Comparison of ENCODE assay signal across 10 mouse cellular contexts in genomic region chr15:81507201-81507600, GRCm38 (mm10). TPM values are rescaled to one million over a fixed set of nuclear protein-coding genes. Genes with fewer than 3 reads are reported as not detected.
DNase-seq lines count a peak whose midpoint lies in the region; ATAC-seq and TF ChIP-seq lines count a peak whose summit lies in the region.
"Had no signal": no experiment of that assay in that cellular context is flagged by ENCODE, and none has a peak within 500 bp of the region (broad histone marks: within the 10 kb centered on the region; RNA-seq: fewer than 3 reads in every experiment).

No protein-coding gene starts in this region.

- peak; percentile 48 for TF ChIP-seq CTCF in bone marrow macrophage, adult 2 months (IDR thresholded peaks at IDR 0.05; ENCODE audit: low read depth, low read length)
- peak; percentile 68 for TF ChIP-seq CTCF in lung, postnatal 0 days (IDR thresholded peaks at IDR 0.05)

- no peaks in the 10 kb centered on the region for H3K9me3 ChIP-seq in lung, postnatal 0 days (ENCODE audit: low read length)
- H3K9me3 ChIP-seq: hindbrain, embryonic 15.5 days; neural tube, embryonic 13.5 days had no signal

- no peak overlapping the region for H3K9ac ChIP-seq in lung, postnatal 0 days (replicated peaks; ENCODE audit: low read depth)
- H3K9ac ChIP-seq: hindbrain, embryonic 15.5 days; neural tube, embryonic 13.5 days had no signal

- no peak for TF ChIP-seq POLR2A in bone marrow macrophage, adult 2 months (IDR thresholded peaks at IDR 0.05; ENCODE audit: borderline replicate concordance, low read depth, low read length)

- peak; percentile 31 to 40 for DNase-seq in cerebellum, postnatal 10 days
- DNase-seq in A20 (ENCODE audit: low read depth, low spot score) = peak; percentile 71
- peak; percentile 53 for DNase-seq in lung, postnatal 0 days (ENCODE audit: low spot score)
- DNase-seq in thymus, adult 18-20 months = peak; percentile 30 to 47
- no peak for DNase-seq in frontal cortex, postnatal 14 days (ENCODE audit: low spot score in 2 of 2)
- no peak for DNase-seq in urinary bladder, adult 2 months (ENCODE audit: low spot score)

- TF ChIP-seq EP300 in lung, postnatal 0 days (IDR thresholded peaks at IDR 0.05) = no peak

- no peaks in the 10 kb centered on the region for H3K27me3 ChIP-seq in lung, postnatal 0 days (replicated peaks; ENCODE audit: insufficient read depth, low read length)
- H3K27me3 ChIP-seq: hindbrain, embryonic 15.5 days; neural tube, embryonic 13.5 days had no signal

- H3K4me2 ChIP-seq in lung, postnatal 0 days (replicated peaks; ENCODE audit: low read depth, low read length) = no peak overlapping the region
- H3K4me2 ChIP-seq: hindbrain, embryonic 15.5 days; neural tube, embryonic 13.5 days had no signal

- ATAC-seq in cerebellum, adult (ENCODE audit: insufficient number of reproducible peaks, low FRiP score, low TSS enrichment) = no peak
- no peak for ATAC-seq in lung, postnatal 0 days

- peaks cover 9% of the 10 kb centered on the region for H3K4me1 ChIP-seq in bone marrow macrophage, adult 2 months (ENCODE audit: control insufficient read depth, insufficient read depth, low read length)
- H3K4me1 ChIP-seq in lung, postnatal 0 days (ENCODE audit: insufficient read depth, low read depth, low read length) = no peaks in the 10 kb centered on the region
- H3K4me1 ChIP-seq: hindbrain, embryonic 15.5 days; neural tube, embryonic 13.5 days had no signal

- no peak overlapping the region for H3K27ac ChIP-seq in bone marrow macrophage, adult 2 months (ENCODE audit: insufficient read depth, low read depth, low read length)
- no peak overlapping the region for H3K27ac ChIP-seq in lung, postnatal 0 days (ENCODE audit: low read length)
- H3K27ac ChIP-seq: hindbrain, embryonic 15.5 days; neural tube, embryonic 13.5 days had no signal

- H3K4me3 ChIP-seq in bone marrow macrophage, adult 2 months (ENCODE audit: insufficient read depth, low read length) = no peak overlapping the region
- H3K4me3 ChIP-seq in lung, postnatal 0 days (ENCODE audit: low read depth, low read length) = no peak overlapping the region
- H3K4me3 ChIP-seq: hindbrain, embryonic 15.5 days; neural tube, embryonic 13.5 days had no signal

- H3K36me3 ChIP-seq in lung, postnatal 0 days (ENCODE audit: insufficient read depth, low read length) = no peaks in the 10 kb centered on the region
- H3K36me3 ChIP-seq: hindbrain, embryonic 15.5 days; neural tube, embryonic 13.5 days had no signal

RNA-seq across cellular contexts. Expression of gene Rbx1, which starts 41.1 kb away (rescaled TPM):
- 113 and 142 TPM in 2 replicates for polyA plus RNA-seq in bone marrow macrophage, adult 2 months (2012; ENCODE audit: insufficient read depth, insufficient read length, missing spikeins)
- polyA plus RNA-seq in lung, postnatal 0 days (2015; fragmentation: Nextera tagmentation; extraction: Ambion mirVana) = 419 and 465 TPM in 2 replicates
- 152 and 157 TPM in 2 replicates for polyA plus RNA-seq in urinary bladder, adult 2 months (2012; rRNA removed)

Comparison
In these comparisons a context has a peak if more than half of its experiments do, and no peak if none do; other contexts are left out.
1. DNase-seq: peak in cerebellum, postnatal 10 days (2 of 2), A20 (single experiment), lung, postnatal 0 days (single experiment) and thymus, adult 18-20 months (2 of 2); none in frontal cortex, postnatal 14 days (0 of 2) and urinary bladder, adult 2 months (single experiment).